In genomic region chrX:104670757-104671549, GRCm38 (mm10) we compare ENCODE assay signal across 8 mouse cellular contexts. TPM values are rescaled to one million over a fixed set of nuclear protein-coding genes. Genes with fewer than 3 reads are reported as not detected.
DNase-seq lines count a peak whose midpoint lies in the region; ATAC-seq and TF ChIP-seq lines count a peak whose summit lies in the region.

Gene Zdhhc15, minus strand, starts transcription at chrX:104671064.

- peak within 1 kb of the TSS; percentile 53 for H3K4me2 ChIP-seq in forebrain, postnatal 0 days (ENCODE audit: low read depth)
- H3K4me2 ChIP-seq in liver, postnatal 0 days (ENCODE audit: low read depth, low read length): peak within 1 kb of the TSS; percentile 74
- peak within 1 kb of the TSS; percentile 53 for H3K4me2 ChIP-seq in neural tube, embryonic 14.5 days (ENCODE audit: low read depth, low read length)

- peak within 1 kb of the TSS; percentile 45 for H3K4me3 ChIP-seq in forebrain, postnatal 0 days (ENCODE audit: low read depth, low read length)
- H3K4me3 ChIP-seq in liver, postnatal 0 days (ENCODE audit: low read depth, low read length): peak within 1 kb of the TSS; percentile 51
- peak within 1 kb of the TSS; percentile 41 for H3K4me3 ChIP-seq in neural tube, embryonic 14.5 days (ENCODE audit: low read depth, low read length)
- peak within 1 kb of the TSS; percentile 86 for H3K4me3 ChIP-seq in testis, adult 2 months (ENCODE audit: control insufficient read depth, low read depth, low read length)

- H3K36me3 ChIP-seq in forebrain, postnatal 0 days (ENCODE audit: insufficient read depth): no peaks in the 10 kb centered on the region
- H3K36me3 ChIP-seq in liver, postnatal 0 days (replicated peaks; ENCODE audit: insufficient read depth, low read length): no peaks in the 10 kb centered on the region
- H3K36me3 ChIP-seq in neural tube, embryonic 14.5 days (ENCODE audit: control insufficient read depth, insufficient read depth, low read length): no peaks in the 10 kb centered on the region
- no peaks in the 10 kb centered on the region for H3K36me3 ChIP-seq in testis, adult 2 months (ENCODE audit: control insufficient read depth, insufficient read depth, low read length)

- H3K9me3 ChIP-seq in forebrain, postnatal 0 days (ENCODE audit: low read length): no peaks in the 10 kb centered on the region
- H3K9me3 ChIP-seq in liver, postnatal 0 days (ENCODE audit: low read length): no peaks in the 10 kb centered on the region
- H3K9me3 ChIP-seq in neural tube, embryonic 14.5 days (ENCODE audit: control insufficient read depth, low read length): no peaks in the 10 kb centered on the region

- H3K4me1 ChIP-seq in forebrain, postnatal 0 days (ENCODE audit: insufficient read depth): no peaks in the 10 kb centered on the region
- no peaks in the 10 kb centered on the region for H3K4me1 ChIP-seq in liver, postnatal 0 days (ENCODE audit: insufficient read depth)
- H3K4me1 ChIP-seq in neural tube, embryonic 14.5 days (ENCODE audit: control insufficient read depth, insufficient read depth, low read length): no peaks in the 10 kb centered on the region
- H3K4me1 ChIP-seq in testis, adult 2 months (ENCODE audit: control insufficient read depth, insufficient read depth, low read length): no peaks in the 10 kb centered on the region; the same call in 1 of the 2 replicates

- no peak for TF ChIP-seq EP300 in liver, postnatal 0 days (IDR thresholded peaks at IDR 0.05; ENCODE audit: low read depth)

- peak within 1 kb of the TSS; percentile 56 for H3K9ac ChIP-seq in forebrain, postnatal 0 days
- peak within 1 kb of the TSS; percentile 49 for H3K9ac ChIP-seq in liver, postnatal 0 days (replicated peaks)
- peak within 1 kb of the TSS; percentile 52 for H3K9ac ChIP-seq in neural tube, embryonic 14.5 days (replicated peaks; ENCODE audit: low read depth, low read length)

- DNase-seq in c-Kit-positive CD71-positive TER-119-negative erythroid progenitor cells, embryonic 14.5 days (ENCODE audit: low read depth): peak; percentile 28
- DNase-seq in forebrain, postnatal 0 days: peak; percentile 76
- DNase-seq in heart, postnatal 36 days: peak; percentile 36 to 43
- DNase-seq in layer of hippocampus, adult 18-20 months (ENCODE audit: low spot score in 2 of 2): peak; percentile 31 to 42
- DNase-seq in liver, postnatal 0 days: peak; percentile 63

- peak within 1 kb of the TSS; percentile 81 for H3K27ac ChIP-seq in forebrain, postnatal 0 days (ENCODE audit: low read depth, low read length)
- no peak within 1 kb of the TSS for H3K27ac ChIP-seq in liver, postnatal 0 days (ENCODE audit: low read depth)
- H3K27ac ChIP-seq in neural tube, embryonic 14.5 days (ENCODE audit: low read depth, low read length): peak within 1 kb of the TSS; percentile 28; the same call in 1 of the 2 replicates
- no peak within 1 kb of the TSS for H3K27ac ChIP-seq in testis, adult 2 months (ENCODE audit: control insufficient read depth, insufficient read depth, low read depth, low read length)

- H3K27me3 ChIP-seq in forebrain, postnatal 0 days (ENCODE audit: insufficient read depth, low read length): no peaks in the 10 kb centered on the region
- no peaks in the 10 kb centered on the region for H3K27me3 ChIP-seq in liver, postnatal 0 days (ENCODE audit: insufficient read depth, low read length)
- H3K27me3 ChIP-seq in neural tube, embryonic 14.5 days (ENCODE audit: control insufficient read depth, insufficient read depth, low read length): no peaks in the 10 kb centered on the region
- no peaks in the 10 kb centered on the region for H3K27me3 ChIP-seq in testis, adult 2 months (ENCODE audit: control insufficient read depth, insufficient read depth, low read length)

- WGBS in forebrain, postnatal 0 days: 34% methylated on average over 30 of the region's 31 CpGs
- 21% methylated on average over 27 of the region's 31 CpGs for WGBS in liver, postnatal 0 days (ENCODE audit: insufficient replicate concordance)
- 15% methylated on average over 25 of the region's 31 CpGs for WGBS in neural tube, embryonic 14.5 days

- no peak for TF ChIP-seq POLR2A in testis, adult 2 months (IDR thresholded peaks at IDR 0.05; ENCODE audit: control insufficient read depth, low read depth, low read length)

- TF ChIP-seq CTCF in forebrain, postnatal 0 days (IDR thresholded peaks at IDR 0.05; ENCODE audit: low read depth): no peak; the same call in 1 of the 2 replicates
- no peak for TF ChIP-seq CTCF in liver, postnatal 0 days (IDR thresholded peaks at IDR 0.05; ENCODE audit: low read depth)
- TF ChIP-seq CTCF in testis, adult 2 months (IDR thresholded peaks at IDR 0.05; ENCODE audit: control insufficient read depth, insufficient read depth, insufficient replicate concordance, low read depth, low read length): no peak

- intact Hi-C loops in heart, postnatal 36 days (cut with DNase I): no loop called here

- ATAC-seq in CD4-positive, CD25-positive, alpha-beta regulatory T cell, adult 4 months: peak; percentile 80
- ATAC-seq in forebrain, postnatal 0 days: peak; percentile 97
- peak; percentile 92 for ATAC-seq in liver, postnatal 0 days
- peak; percentile 98 for ATAC-seq in neural tube, embryonic 14.5 days (ENCODE audit: low read depth)

RNA-seq across cellular contexts. Expression of gene Zdhhc15, which starts in this region (rescaled TPM):
- polyA plus RNA-seq in CD4-positive, CD25-positive, alpha-beta regulatory T cell, adult 4 months (2017; shearing (Covaris generic)): 1 to 10 TPM; 7.2 to 7.5 TPM
- 4.7 and 6.5 TPM in 2 replicates for total RNA-seq in forebrain, postnatal 0 days (2014; rRNA removed)
- polyA plus RNA-seq in forebrain, postnatal 0 days (2015; fragmentation: Nextera tagmentation; extraction: Ambion mirVana): 1.6 and 2.0 TPM in 2 replicates
- under 1 TPM; 0.54 to 0.67 TPM for total RNA-seq in heart, postnatal 36 days (2021)
- 1 to 10 TPM; 5.2 to 7.5 TPM for total RNA-seq in layer of hippocampus, adult 18-20 months (2021)
- 0.68 and 0.69 TPM in 2 replicates for polyA plus RNA-seq in liver, postnatal 0 days (2015; fragmentation: Nextera tagmentation; extraction: Ambion mirVana)
- 5.3 and 7.0 TPM in 2 replicates for polyA plus RNA-seq in neural tube, embryonic 14.5 days (2014; fragmentation: Nextera tagmentation; extraction: Ambion mirVana)
- 0.13 and 0.15 TPM in 2 replicates for polyA plus RNA-seq in testis, adult 2 months (2012; rRNA removed)

Comparison
In these comparisons a context has a peak if more than half of its experiments do, and no peak if none do; other contexts are left out.
1. Peak in DNase-seq in heart, postnatal 36 days; RNA of the gene not detected or under 1 TPM.
2. Peak in DNase-seq, ATAC-seq, H3K4me3 ChIP-seq, H3K9ac ChIP-seq and H3K4me2 ChIP-seq in liver, postnatal 0 days; RNA of the gene not detected or under 1 TPM.
3. H3K27ac ChIP-seq: peak in forebrain, postnatal 0 days (single experiment) and neural tube, embryonic 14.5 days (single experiment); none in liver, postnatal 0 days (single experiment) and testis, adult 2 months (single experiment).
4. Peak in every context shown above with its lines, with median percentiles within 50 percentile points of each other: ATAC-seq, DNase-seq, H3K4me2 ChIP-seq, H3K4me3 ChIP-seq and H3K9ac ChIP-seq.